Mouse (Mus musculus) cerebellum, postnatal 25 days (tissue): Measurements from ENCODE around the gene Olfr146.

Experiments used
- DNase-seq, 2 experiments: peaks; one replicate each; pipeline ENCODE4 v3.0.0; 2021; ENCODE audit warnings: mixed read lengths in 2 of 2

Olfr146 gene

GRCm38 (mm10) chr9:39023277-39023676 lies at the start of gene Olfr146:
Olfr146 (minus strand) TSS chr9:39023377.
- no peak for DNase-seq

DNA sequence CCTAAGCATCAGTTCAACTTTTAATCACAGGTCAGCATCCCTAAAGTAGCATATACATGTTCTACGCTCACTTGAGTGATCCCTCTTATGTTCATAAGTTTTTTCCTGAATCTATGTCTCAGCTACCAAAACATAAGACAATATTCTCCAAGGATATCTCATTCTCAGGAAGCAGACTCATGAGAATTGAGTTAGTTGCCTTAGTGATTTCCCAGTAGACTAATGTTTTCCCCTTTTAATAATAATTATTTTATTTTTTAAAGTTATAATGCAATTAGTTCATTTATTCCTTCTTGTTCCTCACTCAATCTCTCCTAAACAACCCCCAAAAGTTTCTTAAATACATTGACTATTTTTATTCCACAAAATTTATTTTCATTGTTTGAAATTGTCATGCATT lies 41.7 kb upstream of the Olfr146 start, which contains the start of gene Olfr937:
TSS of gene Olfr937 (minus strand) at position 101 of the 400 bp plus-strand sequence.
- no peak for DNase-seq

- no peak for DNase-seq
These were observed 23.6 kb downstream of the Olfr146 start, which contains the start of gene Olfr935 for GRCm38 (mm10) chr9:38999583-38999982. Olfr935 (minus strand) TSS chr9:38999683.

GRCm38 (mm10) chr9:38988215-38988614 lies 35.0 kb downstream of the Olfr146 start, which contains the start of gene Olfr934:
Olfr934 (minus strand) TSS chr9:38988315.
- no peak for DNase-seq

GRCm38 (mm10) chr9:38972013-38972412 lies 51.2 kb downstream of the Olfr146 start, which contains the start of gene Olfr933:
Olfr933 (plus strand) TSS chr9:38972313.
- DNase-seq = no peak
